In the genomic region with DNA sequence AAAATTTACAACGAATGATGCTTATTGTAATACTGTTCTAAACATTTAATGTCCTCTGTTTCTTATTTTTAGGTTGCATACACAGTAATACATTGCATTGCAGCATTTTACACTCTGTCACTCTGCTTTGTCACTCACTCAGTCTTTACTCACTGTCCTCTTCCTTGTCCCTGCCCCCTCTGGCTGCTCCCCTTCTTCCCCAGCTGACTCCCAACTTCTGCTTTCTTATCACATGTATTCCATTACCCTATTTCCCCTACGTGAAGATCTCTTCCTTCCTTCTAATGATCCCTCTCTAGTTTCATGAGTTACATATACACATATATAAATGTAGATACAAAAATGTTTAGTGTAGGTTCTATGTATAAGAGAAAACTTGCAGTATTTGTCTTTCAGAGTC, we compare ENCODE assay signal across 25 mouse cellular contexts. TPM values are rescaled to one million over a fixed set of nuclear protein-coding genes. Genes with fewer than 3 reads are reported as not detected.
DNase-seq lines count a peak whose midpoint lies in the region; ATAC-seq and TF ChIP-seq lines count a peak whose summit lies in the region.
"Had no signal": no experiment of that assay in that cellular context is flagged by ENCODE, and none has a peak within 500 bp of the region (broad histone marks: within the 10 kb centered on the region; RNA-seq: fewer than 3 reads in every experiment).

No protein-coding gene starts in this region.

- H3K9me3 ChIP-seq in liver, embryonic 11.5 days (ENCODE audit: control insufficient read depth, low read length) = no peaks in the 10 kb centered on the region
- no peaks in the 10 kb centered on the region for H3K9me3 ChIP-seq in MEL (replicated peaks; ENCODE audit: insufficient read depth, low read length)
- H3K9me3 ChIP-seq in neural tube, embryonic 15.5 days (replicated peaks) = no peaks in the 10 kb centered on the region
- H3K9me3 ChIP-seq: heart, embryonic 12.5 days; neural tube, embryonic 12.5 days had no signal

- no peak overlapping the region for H3K4me2 ChIP-seq in liver, embryonic 11.5 days
- H3K4me2 ChIP-seq in neural tube, embryonic 15.5 days = no peak overlapping the region
- H3K4me2 ChIP-seq: heart, embryonic 12.5 days; hindbrain, embryonic 14.5 days; midbrain, embryonic 11.5 days; neural tube, embryonic 12.5 days had no signal

- no peak for TF ChIP-seq RAD21 in MEL (IDR thresholded peaks at IDR 0.05; ENCODE audit: low read depth, low read length)

- H3K27ac ChIP-seq in liver, adult 2 months (replicated peaks; ENCODE audit: insufficient read depth, low read depth, low read length) = no peak overlapping the region
- no peak overlapping the region for H3K27ac ChIP-seq in liver, embryonic 11.5 days (ENCODE audit: low read depth, low read length)
- peak overlapping the region; percentile 70; the same call in 1 of the 2 replicates for H3K27ac ChIP-seq in MEL (ENCODE audit: control insufficient read depth, low read depth, low read length)
- no peak overlapping the region for H3K27ac ChIP-seq in neural tube, embryonic 15.5 days (replicated peaks)
- H3K27ac ChIP-seq: hindbrain, embryonic 14.5 days; neural tube, embryonic 12.5 days; stomach, postnatal 0 days had no signal

- ATAC-seq in liver, embryonic 11.5 days (replicated peaks; ENCODE audit: low FRiP score) = no peak
- peak; percentile 74 to 82 for ATAC-seq in hematopoietic stem cell, adult 5-6 weeks (replicated peaks in 1 of 2; ENCODE audit: insufficient read depth in 1 of 2, low FRiP score in 2 of 2, low TSS enrichment in 1 of 2, low read depth in 1 of 2, poor library complexity in 2 of 2, severe bottlenecking in 2 of 2)
- peak; percentile 57 for ATAC-seq in monocyte, adult 5-6 weeks (replicated peaks; ENCODE audit: insufficient number of reproducible peaks, low FRiP score, low TSS enrichment, poor library complexity, severe bottlenecking)
- ATAC-seq in neural tube, embryonic 15.5 days (ENCODE audit: low FRiP score) = no peak
- ATAC-seq: forebrain, embryonic 14.5 days; inflammation-experienced regulatory T-cells, adult 6 months; midbrain, embryonic 16.5 days had no signal

- no peak overlapping the region for H3K4me3 ChIP-seq in liver, adult 2 months (ENCODE audit: insufficient read depth, low read depth, low read length)
- no peak overlapping the region for H3K4me3 ChIP-seq in liver, embryonic 11.5 days (ENCODE audit: low read depth, low read length)
- no peak overlapping the region for H3K4me3 ChIP-seq in MEL (ENCODE audit: control insufficient read depth in 1 of 2, insufficient read depth in 1 of 2, low read depth in 2 of 2, low read length in 2 of 2)
- H3K4me3 ChIP-seq in neural tube, embryonic 15.5 days (replicated peaks) = no peak overlapping the region
- H3K4me3 ChIP-seq: heart, embryonic 12.5 days; myocyte; neural tube, embryonic 12.5 days had no signal

- no peak for TF ChIP-seq CTCF in liver, adult 2 months (IDR thresholded peaks at IDR 0.05; ENCODE audit: low read depth, low read length)
- no peak for TF ChIP-seq CTCF in MEL (IDR thresholded peaks at IDR 0.05 in 2 of 3, conservative IDR thresholded peaks at IDR 0.05 in 1 of 3; ENCODE audit: control insufficient read depth in 1 of 3, insufficient read depth in 1 of 3, low read depth in 2 of 3, low read length in 3 of 3, poor library complexity in 1 of 3, severe bottlenecking in 1 of 3)

- peak; percentile 64 to 81 for TF ChIP-seq EP300 in MEL (IDR thresholded peaks at IDR 0.05; ENCODE audit: low read depth in 1 of 2, low read length in 2 of 2)

- no peak overlapping the region for H3K9ac ChIP-seq in liver, adult 2 months (ENCODE audit: low read depth, low read length)
- H3K9ac ChIP-seq in liver, embryonic 11.5 days (ENCODE audit: low read depth, low read length) = no peak overlapping the region
- no peak overlapping the region for H3K9ac ChIP-seq in MEL (ENCODE audit: control insufficient read depth, low read depth, low read length, poor library complexity, severe bottlenecking)
- no peak overlapping the region for H3K9ac ChIP-seq in neural tube, embryonic 15.5 days (replicated peaks)
- H3K9ac ChIP-seq: hindbrain, embryonic 14.5 days; neural tube, embryonic 12.5 days had no signal

- no peaks in the 10 kb centered on the region for H3K79me2 ChIP-seq in liver, adult 2 months (ENCODE audit: control insufficient read depth, insufficient read depth, low read length)
- H3K79me2 ChIP-seq in MEL (ENCODE audit: control insufficient read depth, insufficient read depth, low read length, poor library complexity) = no peaks in the 10 kb centered on the region

- H3K36me3 ChIP-seq in liver, adult 2 months (ENCODE audit: control insufficient read depth, insufficient read depth, low read length) = peaks cover 29% of the 10 kb centered on the region; the same call in 1 of the 2 replicates
- peaks cover 39% of the 10 kb centered on the region for H3K36me3 ChIP-seq in liver, embryonic 11.5 days (ENCODE audit: control insufficient read depth, insufficient read depth, low read length)
- peaks cover 0 to 23% of the 10 kb centered on the region in 2 experiments; a peak in 3 of 4 replicates for H3K36me3 ChIP-seq in MEL (ENCODE audit: control insufficient read depth in 1 of 2, insufficient read depth in 2 of 2, low read length in 2 of 2)
- peaks cover 71% of the 10 kb centered on the region for H3K36me3 ChIP-seq in neural tube, embryonic 15.5 days

- no peaks in the 10 kb centered on the region for H3K27me3 ChIP-seq in liver, adult 2 months (ENCODE audit: control insufficient read depth, insufficient read depth, low read length)
- H3K27me3 ChIP-seq in liver, embryonic 11.5 days (replicated peaks; ENCODE audit: control insufficient read depth, insufficient read depth, low read length) = no peaks in the 10 kb centered on the region
- H3K27me3 ChIP-seq in MEL (ENCODE audit: control insufficient read depth in 1 of 2, insufficient read depth in 2 of 2, low read length in 2 of 2) = no peaks in the 10 kb centered on the region
- H3K27me3 ChIP-seq in neural tube, embryonic 15.5 days (replicated peaks) = no peaks in the 10 kb centered on the region
- H3K27me3 ChIP-seq: heart, embryonic 12.5 days; neural tube, embryonic 12.5 days had no signal

- no peak for TF ChIP-seq POLR2A in liver, adult 2 months (IDR thresholded peaks at IDR 0.05; ENCODE audit: extremely low read depth, insufficient read depth, low read length)
- TF ChIP-seq POLR2A in MEL (IDR thresholded peaks at IDR 0.05; ENCODE audit: control insufficient read depth in 1 of 2, insufficient read depth in 1 of 2, low read depth in 1 of 2, low read length in 2 of 2, poor library complexity in 1 of 2) = no peak

- DNase-seq in liver, adult 2 months (ENCODE audit: extremely low read depth, low read depth, low spot score) = peak; percentile 21
- DNase-seq in liver, embryonic 11.5 days (ENCODE audit: low spot score) = no peak
- peak; percentile 79 for DNase-seq in MEL (ENCODE audit: low read depth, low spot score)
- no peak for DNase-seq in spleen, postnatal 10 days (ENCODE audit: low spot score in 2 of 2)
- DNase-seq in right cerebral cortex, postnatal 36 days (ENCODE audit: low spot score in 2 of 2) = no peak
- DNase-seq: adrenal gland, postnatal 14 days; B cell, adult 2 months; cerebellum, adult 11-12 months; cerebellum, adult 9-11 months; gastrocnemius, postnatal 14 days; heart, postnatal 4 days; kidney, adult 18-20 months; liver had no signal

- 83% methylated on average over 2 of the region's 2 CpGs for WGBS in liver, adult 2 months
- WGBS in liver, embryonic 11.5 days = 61% methylated on average over 2 of the region's 2 CpGs
- WGBS in neural tube, embryonic 15.5 days = 89% methylated on average over 2 of the region's 2 CpGs

- no peaks in the 10 kb centered on the region for H3K4me1 ChIP-seq in liver, adult 2 months (ENCODE audit: control insufficient read depth, insufficient read depth, low read length)
- H3K4me1 ChIP-seq in liver, embryonic 11.5 days (replicated peaks; ENCODE audit: control insufficient read depth, insufficient read depth, low read length) = peaks cover 5% of the 10 kb centered on the region; the same call in 1 of the 2 replicates
- peaks cover 5 to 30% of the 10 kb centered on the region in 2 experiments for H3K4me1 ChIP-seq in MEL (ENCODE audit: control insufficient read depth in 1 of 2, insufficient read depth in 2 of 2, low read length in 2 of 2)
- H3K4me1 ChIP-seq in neural tube, embryonic 15.5 days = no peaks in the 10 kb centered on the region
- H3K4me1 ChIP-seq: neural tube, embryonic 12.5 days had no signal

RNA-seq across cellular contexts. Expression of a gene that starts 26.1 kb away (rescaled TPM):
- 0.37 and 0.47 TPM in 2 replicates for total RNA-seq in liver, adult 2 months (2014; rRNA removed)
- polyA plus RNA-seq in liver, adult 2 months (2012; rRNA removed) = 0.36 and 0.43 TPM in 2 replicates
- 6.5 and 6.8 TPM in 2 replicates for polyA plus RNA-seq in liver, embryonic 11.5 days (2014; fragmentation: Nextera tagmentation; extraction: Ambion mirVana)
- total RNA-seq in MEL (2012; rRNA removed) = 4.0 and 4.3 TPM in 2 replicates
- 10 to 100 TPM in 1 of 2 experiments, 1 to 10 TPM in 1; 9.8 to 47.3 TPM for polyA plus RNA-seq in MEL (2012; ENCODE audit: insufficient read depth in 1 of 2, insufficient read length in 2 of 2, low read depth in 1 of 2, low replicate concordance in 2 of 2, missing spikeins in 1 of 2)
- 18.2 and 19.4 TPM in 2 replicates for total RNA-seq in hematopoietic stem cell, adult 5-6 weeks (2017)
- total RNA-seq in monocyte, adult 5-6 weeks (2017) = 4.9 to 10.7 TPM (median 6.8 TPM) in 3 replicates
- polyA plus RNA-seq in neural tube, embryonic 15.5 days (2015; fragmentation: Nextera tagmentation; extraction: Ambion mirVana) = 37.2 and 38.0 TPM in 2 replicates

RNA-seq across cellular contexts. Expression of a gene that starts 38.0 kb away (rescaled TPM):
- 28.0 and 37.1 TPM in 2 replicates for total RNA-seq in liver, adult 2 months (2014; rRNA removed)
- polyA plus RNA-seq in liver, adult 2 months (2012; rRNA removed) = 38.8 and 45.5 TPM in 2 replicates
- 65.4 and 71.4 TPM in 2 replicates for polyA plus RNA-seq in liver, embryonic 11.5 days (2014; fragmentation: Nextera tagmentation; extraction: Ambion mirVana)
- 16.1 and 16.8 TPM in 2 replicates for total RNA-seq in MEL (2012; rRNA removed)
- 100 to 1,000 TPM in 1 of 2 experiments, 10 to 100 TPM in 1; 29.8 to 269 TPM for polyA plus RNA-seq in MEL (2012; ENCODE audit: insufficient read depth in 1 of 2, insufficient read length in 2 of 2, low read depth in 1 of 2, low replicate concordance in 2 of 2, missing spikeins in 1 of 2)
- total RNA-seq in hematopoietic stem cell, adult 5-6 weeks (2017) = 62.0 and 83.4 TPM in 2 replicates
- 97.2 to 110 TPM (median 108 TPM) in 3 replicates for total RNA-seq in monocyte, adult 5-6 weeks (2017)
- 83.0 and 83.7 TPM in 2 replicates for polyA plus RNA-seq in neural tube, embryonic 15.5 days (2015; fragmentation: Nextera tagmentation; extraction: Ambion mirVana)

RNA-seq across cellular contexts. Expression of a gene that starts 42.1 kb away (rescaled TPM):
- 0.74 and 1.1 TPM in 2 replicates for total RNA-seq in liver, adult 2 months (2014; rRNA removed)
- 1.5 and 1.7 TPM in 2 replicates for polyA plus RNA-seq in liver, adult 2 months (2012; rRNA removed)
- polyA plus RNA-seq in liver, embryonic 11.5 days (2014; fragmentation: Nextera tagmentation; extraction: Ambion mirVana) = 45.2 and 45.9 TPM in 2 replicates
- total RNA-seq in MEL (2012; rRNA removed) = 5.9 and 6.0 TPM in 2 replicates
- polyA plus RNA-seq in MEL (2012; ENCODE audit: insufficient read depth in 1 of 2, insufficient read length in 2 of 2, low read depth in 1 of 2, low replicate concordance in 2 of 2, missing spikeins in 1 of 2) = 10 to 100 TPM in 1 of 2 experiments, not detected in 1; 34.4 TPM
- total RNA-seq in hematopoietic stem cell, adult 5-6 weeks (2017) = 7.3 and 7.8 TPM in 2 replicates
- total RNA-seq in monocyte, adult 5-6 weeks (2017) = 11.5 to 30.3 TPM (median 14.9 TPM) in 3 replicates
- 4.4 and 8.9 TPM in 2 replicates for polyA plus RNA-seq in neural tube, embryonic 15.5 days (2015; fragmentation: Nextera tagmentation; extraction: Ambion mirVana)

RNA-seq across cellular contexts. Expression of a gene that starts 42.2 kb away (rescaled TPM):
- total RNA-seq in liver, adult 2 months (2014; rRNA removed) = 6.9 and 10.1 TPM in 2 replicates
- 8.4 and 14.2 TPM in 2 replicates for polyA plus RNA-seq in liver, adult 2 months (2012; rRNA removed)
- 6.3 and 8.0 TPM in 2 replicates for polyA plus RNA-seq in liver, embryonic 11.5 days (2014; fragmentation: Nextera tagmentation; extraction: Ambion mirVana)
- total RNA-seq in MEL (2012; rRNA removed) = 20.2 and 20.5 TPM in 2 replicates
- 10 to 100 TPM in 1 of 2 experiments, not detected in 1; 28.7 TPM for polyA plus RNA-seq in MEL (2012; ENCODE audit: insufficient read depth in 1 of 2, insufficient read length in 2 of 2, low read depth in 1 of 2, low replicate concordance in 2 of 2, missing spikeins in 1 of 2)
- total RNA-seq in hematopoietic stem cell, adult 5-6 weeks (2017) = 23.0 and 29.1 TPM in 2 replicates
- 20.5 to 26.9 TPM (median 23.2 TPM) in 3 replicates for total RNA-seq in monocyte, adult 5-6 weeks (2017)
- 5.3 and 5.5 TPM in 2 replicates for polyA plus RNA-seq in neural tube, embryonic 15.5 days (2015; fragmentation: Nextera tagmentation; extraction: Ambion mirVana)

Comparison
In these comparisons a context has a peak if more than half of its experiments do, and no peak if none do; other contexts are left out.
1. DNase-seq: peak in liver, adult 2 months (single experiment) and MEL (single experiment); none in liver, embryonic 11.5 days (single experiment), spleen, postnatal 10 days (0 of 2) and right cerebral cortex, postnatal 36 days (0 of 2).
2. ATAC-seq: peak in hematopoietic stem cell, adult 5-6 weeks (2 of 2) and monocyte, adult 5-6 weeks (single experiment); none in liver, embryonic 11.5 days (single experiment) and neural tube, embryonic 15.5 days (single experiment).